Mouse (Mus musculus) intestine, embryonic 14.5 days (tissue): Measurements from ENCODE around the gene Pbx3. TPM values are rescaled to one million over a fixed set of nuclear protein-coding genes. Genes with fewer than 3 reads are reported as not detected.
A peak's percentile ranks its signal among the peaks of the same experiment; 100 is the strongest.

Experiments
- ATAC-seq: fragments of 200-750 bp; cut with Nextera tagmentation; replicated peaks from 2 replicates; pipeline ENCODE4 v1.8.0; 2017; ENCODE audit warnings: low read depth, moderate number of reproducible peaks, moderate TSS enrichment, moderate library complexity; ENCODE audit not compliant: low FRiP score, low TSS enrichment
- DNase-seq: peaks from one replicate; pipeline ENCODE4 v3.0.0-alpha.2; 2018; ENCODE audit warnings: low spot score
- H3K27ac ChIP-seq: fragments of 300-500 bp; sonication (generic); 2 replicates; pipeline ENCODE4 v1.5.1; 2014; ENCODE audit warnings: low read depth, mild to moderate bottlenecking, control low read depth
- H3K27me3 ChIP-seq: fragments of 300-500 bp; sonication (generic); replicated peaks from 2 replicates; pipeline ENCODE4 v1.6.1; 2014; ENCODE audit warnings: low read length, control low read depth; ENCODE audit not compliant: control insufficient read depth, insufficient read depth
- H3K36me3 ChIP-seq: fragments of 300-500 bp; sonication (generic); 2 replicates; pipeline ENCODE4 v1.6.1; 2014; ENCODE audit warnings: low read length, control low read depth; ENCODE audit not compliant: control insufficient read depth, insufficient read depth
- H3K4me1 ChIP-seq: fragments of 300-500 bp; sonication (generic); replicated peaks from 2 replicates; pipeline ENCODE4 v1.6.1; 2014; ENCODE audit warnings: low read length, control low read depth, mixed read lengths; ENCODE audit not compliant: control insufficient read depth, insufficient read depth
- H3K4me2 ChIP-seq: fragments of 300-500 bp; sonication (generic); 2 replicates; pipeline ENCODE4 v1.6.1; 2014; ENCODE audit warnings: low read length
- H3K4me3 ChIP-seq: fragments of 300-500 bp; sonication (generic); 2 replicates; pipeline ENCODE4 v1.5.1; 2014; ENCODE audit warnings: low read depth, low read length, control low read depth, mixed read lengths
- H3K9ac ChIP-seq: fragments of 300-500 bp; sonication (generic); 2 replicates; pipeline ENCODE4 v1.6.1; 2014; ENCODE audit warnings: mild to moderate bottlenecking, low read length
- H3K9me3 ChIP-seq: fragments of 300-500 bp; sonication (generic); 2 replicates; pipeline ENCODE4 v1.6.1; 2016; ENCODE audit warnings: low read length, control low read depth; ENCODE audit not compliant: control insufficient read depth
- WGBS: fragments of 180-500 bp; shearing (Covaris S2); extraction: QIAGEN DNeasy Blood & Tissue Kit; methylation state at CpG from one replicate; pipeline ENCODE4 v1.1.7; 2014; 5-methylcytosine and 5-hydroxymethylcytosine counted together
- polyA plus RNA-seq: library from polyadenylated mRNA; unstranded; fragments of >200 nt; fragmentation: Nextera tagmentation; extraction: Ambion mirVana; gene quantifications from 2 replicates; pipeline ENCODE4 v1.2.1, GENCODE M21; 2014

Gene Pbx3
- polyA plus RNA-seq, 1 experiment from 2014 or later = 26.9 TPM

GRCm38 (mm10) chr2:34193276-34193675 lies 179.7 kb downstream of the Pbx3 start:
- Histone ChIP-seq H3K4me3 (no peak overlapping the region), H3K27ac (no peak overlapping the region), H3K9me3 (no peaks in the 10 kb centered on the region), H3K4me1 (no peaks in the 10 kb centered on the region), H3K27me3 (no peaks in the 10 kb centered on the region), H3K9ac (no peak overlapping the region), H3K36me3 (no peaks in the 10 kb centered on the region), H3K4me2 (no peak overlapping the region)
- DNase-seq (no peak), ATAC-seq (no peak)
- 84% methylated on average over 5 of the region's 5 CpGs for WGBS

- DNase-seq = peak; percentile 3
- Histone ChIP-seq H3K4me2 (no peak overlapping the region), H3K9me3 (no peaks in the 10 kb centered on the region), H3K4me1 (no peaks in the 10 kb centered on the region), H3K36me3 (no peaks in the 10 kb centered on the region), H3K9ac (no peak overlapping the region), H3K27ac (no peak overlapping the region), H3K4me3 (no peak overlapping the region), H3K27me3 (no peaks in the 10 kb centered on the region)
- no peak for ATAC-seq
- WGBS = 70% methylated on average over 2 of the region's 2 CpGs
These were observed 185.6 kb downstream of the Pbx3 start for GRCm38 (mm10) chr2:34187366-34187765.

GRCm38 (mm10) chr2:34181600-34181999 lies 191.3 kb downstream of the Pbx3 start:
- H3K9ac ChIP-seq = no peak overlapping the region
- H3K27ac ChIP-seq = no peak overlapping the region
- H3K27me3 ChIP-seq = no peaks in the 10 kb centered on the region
- 77% methylated on average over 1 of the region's 1 CpGs for WGBS
- H3K4me2 ChIP-seq = no peak overlapping the region
- DNase-seq = no peak
- 0 out of 2 replicates have a peak, but pooled peaks cover 8% of the 10 kb centered on the region for H3K36me3 ChIP-seq
- ATAC-seq = no peak
- H3K4me1 ChIP-seq = no peaks in the 10 kb centered on the region
- H3K9me3 ChIP-seq = no peaks in the 10 kb centered on the region
- H3K4me3 ChIP-seq = no peak overlapping the region

- Histone ChIP-seq H3K36me3 (0 out of 2 replicates have a peak, but pooled peaks cover 8% of the 10 kb centered on the region), H3K27ac (no peak overlapping the region), H3K4me2 (no peak overlapping the region), H3K9me3 (no peaks in the 10 kb centered on the region), H3K9ac (no peak overlapping the region), H3K4me1 (no peaks in the 10 kb centered on the region), H3K4me3 (no peak overlapping the region), H3K27me3 (no peaks in the 10 kb centered on the region)
- DNase-seq (no peak), ATAC-seq (no peak)
- 96% methylated on average over 1 of the region's 1 CpGs for WGBS
These were observed 193.6 kb downstream of the Pbx3 start for GRCm38 (mm10) chr2:34179299-34179698.

GRCm38 (mm10) chr2:34178653-34179052 lies 194.3 kb downstream of the Pbx3 start:
- Histone ChIP-seq H3K27me3 (no peaks in the 10 kb centered on the region), H3K4me3 (no peak overlapping the region), H3K27ac (no peak overlapping the region), H3K9me3 (no peaks in the 10 kb centered on the region), H3K9ac (no peak overlapping the region), H3K36me3 (0 out of 2 replicates have a peak, but pooled peaks cover 8% of the 10 kb centered on the region), H3K4me2 (no peak overlapping the region), H3K4me1 (no peaks in the 10 kb centered on the region)
- no peak for DNase-seq
- no peak for ATAC-seq

- Histone ChIP-seq H3K9ac (no peak overlapping the region), H3K36me3 (peaks cover 19% of the 10 kb centered on the region), H3K4me2 (no peak overlapping the region), H3K4me1 (no peaks in the 10 kb centered on the region), H3K27me3 (no peaks in the 10 kb centered on the region), H3K27ac (no peak overlapping the region), H3K9me3 (no peaks in the 10 kb centered on the region), H3K4me3 (no peak overlapping the region)
- no peak for DNase-seq
- ATAC-seq = no peak
- WGBS = 89% methylated on average over 2 of the region's 2 CpGs
These were observed 202.5 kb downstream of the Pbx3 start for GRCm38 (mm10) chr2:34170424-34170823.

GRCm38 (mm10) chr2:34169626-34170025 lies 203.3 kb downstream of the Pbx3 start:
- H3K4me2 ChIP-seq = no peak overlapping the region
- H3K4me1 ChIP-seq = no peaks in the 10 kb centered on the region
- no peak overlapping the region for H3K9ac ChIP-seq
- no peaks in the 10 kb centered on the region for H3K9me3 ChIP-seq
- DNase-seq (no peak), ATAC-seq (no peak)
- H3K27me3 ChIP-seq = no peaks in the 10 kb centered on the region
- WGBS = 96% methylated on average over 2 of the region's 2 CpGs
- H3K36me3 ChIP-seq = peaks cover 19% of the 10 kb centered on the region
- no peak overlapping the region for H3K4me3 ChIP-seq
- H3K27ac ChIP-seq = no peak overlapping the region

- no peaks in the 10 kb centered on the region for H3K27me3 ChIP-seq
- no peak for ATAC-seq
- H3K9me3 ChIP-seq = no peaks in the 10 kb centered on the region
- H3K4me1 ChIP-seq = no peaks in the 10 kb centered on the region
- no peak overlapping the region for H3K27ac ChIP-seq
- H3K4me3 ChIP-seq = no peak overlapping the region
- 63% methylated on average over 3 of the region's 3 CpGs for WGBS
- no peak overlapping the region for H3K4me2 ChIP-seq
- H3K36me3 ChIP-seq = peaks cover 19% of the 10 kb centered on the region
- H3K9ac ChIP-seq = no peak overlapping the region
- DNase-seq = no peak
These were observed 204.8 kb downstream of the Pbx3 start for GRCm38 (mm10) chr2:34168191-34168590.

GRCm38 (mm10) chr2:34162484-34162883 lies 210.5 kb downstream of the Pbx3 start:
- 86% methylated on average over 3 of the region's 3 CpGs for WGBS
- H3K27ac ChIP-seq = no peak overlapping the region

More at GRCm38 (mm10) chr2:34162484-34162883, 210.5 kb downstream of the Pbx3 start:
- no peaks in the 10 kb centered on the region for H3K36me3 ChIP-seq
- no peaks in the 10 kb centered on the region for H3K4me1 ChIP-seq
- DNase-seq = no peak
- H3K4me3 ChIP-seq = no peak overlapping the region
- H3K27me3 ChIP-seq = no peaks in the 10 kb centered on the region
- H3K9me3 ChIP-seq = no peaks in the 10 kb centered on the region
- H3K9ac ChIP-seq = no peak overlapping the region
- H3K4me2 ChIP-seq = no peak overlapping the region
- no peak for ATAC-seq
